Mouse (Mus musculus): ENCODE data around the gene Slc25a11.

Slc25a11 gene

GRCm38 (mm10) chr11:70650322-70651175 is 3.3 kb upstream of the Slc25a11 start:
- no peak for DNase-seq

GRCm38 (mm10) chr11:70649185-70649734 is 2.0 kb upstream of the Slc25a11 start:
- no peak for DNase-seq

DNA sequence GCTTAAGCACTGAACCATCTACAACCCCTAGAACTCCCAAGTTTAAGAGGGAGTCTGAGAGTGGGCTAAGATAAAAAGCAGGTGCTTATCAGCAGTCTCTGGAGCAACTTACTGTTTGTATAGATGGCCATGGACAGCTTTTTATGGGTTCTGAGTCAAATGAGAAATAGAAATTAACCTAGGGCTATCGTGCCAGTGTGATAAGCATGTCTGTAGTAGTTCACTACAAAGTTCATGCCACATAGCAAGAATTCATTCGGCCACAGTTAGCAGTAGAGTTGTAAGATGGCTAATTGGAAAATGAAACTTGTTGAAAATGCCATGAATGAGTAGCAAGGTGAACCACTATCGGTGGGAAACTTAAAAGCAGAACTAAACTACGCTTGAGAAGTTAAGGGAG is 1.2 kb upstream of the Slc25a11 start:
- no peak for DNase-seq

- peak; percentile 25 for DNase-seq
These were observed 589 bp upstream of the Slc25a11 start for GRCm38 (mm10) chr11:70647716-70648420.

DNA sequence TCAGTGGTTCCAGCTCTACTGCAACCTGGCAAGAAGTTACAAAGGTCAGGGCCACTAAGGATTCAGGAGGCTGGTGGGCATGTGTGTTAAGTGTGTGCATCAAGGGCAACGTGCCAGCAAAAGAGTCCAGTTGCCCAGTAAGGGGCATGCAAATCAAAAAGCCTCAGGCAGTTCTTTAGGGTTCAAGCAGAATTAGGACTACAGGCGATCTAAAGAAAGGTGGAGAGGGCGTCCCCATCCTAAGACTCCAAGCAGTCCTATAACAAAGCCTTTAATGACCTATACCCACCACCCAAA is 1.1 kb downstream of the Slc25a11 start:
- DNase-seq = no peak

- no peak for DNase-seq
These were observed 1.6 kb downstream of the Slc25a11 start for GRCm38 (mm10) chr11:70645461-70646258.

- no peak for DNase-seq
These were observed 2.6 kb downstream of the Slc25a11 start for GRCm38 (mm10) chr11:70644564-70645103.

DNA sequence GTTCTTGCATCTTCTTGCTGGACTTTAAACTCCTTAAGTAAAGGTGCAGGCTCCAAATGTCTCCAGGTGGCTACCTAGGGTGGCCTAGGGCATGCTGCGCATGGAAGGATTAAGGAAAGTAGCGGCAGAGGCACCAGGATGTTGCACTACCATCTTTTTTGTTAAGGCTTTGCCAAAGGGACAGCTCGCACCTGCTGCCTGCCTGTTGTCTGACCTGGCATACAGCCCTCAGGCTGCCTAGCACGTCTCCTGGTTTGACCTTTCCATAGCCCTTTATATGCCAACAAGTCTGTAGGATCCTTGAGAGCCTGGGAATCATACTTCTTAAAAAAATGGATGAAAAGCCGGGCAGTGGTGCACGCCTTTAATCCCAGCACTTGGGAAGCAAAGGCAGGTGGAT is 4.2 kb downstream of the Slc25a11 start:
- no peak for DNase-seq

GRCm38 (mm10) chr11:70641241-70641640 is 6.0 kb downstream of the Slc25a11 start:
- DNase-seq = no peak

DNA sequence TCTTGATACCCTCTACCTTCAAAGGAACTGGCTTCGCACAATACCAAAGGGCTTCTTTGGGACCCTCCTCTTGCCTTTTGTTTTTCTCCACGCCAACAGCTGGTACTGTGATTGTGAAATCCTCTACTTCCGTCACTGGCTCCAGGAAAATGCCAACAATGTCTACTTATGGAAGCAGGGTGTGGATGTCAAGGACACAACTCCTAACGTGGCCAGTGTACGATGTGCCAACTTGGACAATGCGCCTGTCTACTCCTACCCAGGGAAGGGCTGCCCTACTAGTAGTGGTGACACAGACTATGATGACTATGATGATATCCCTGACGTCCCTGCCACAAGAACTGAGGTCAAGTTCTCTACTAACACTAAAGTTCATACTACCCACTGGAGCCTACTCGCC is 7.3 kb downstream of the Slc25a11 start:
- no peak for DNase-seq

- no peak for DNase-seq
These were observed 8.5 kb downstream of the Slc25a11 start, which contains the start of gene Gp1ba for GRCm38 (mm10) chr11:70638714-70639278. TSS of gene Gp1ba (plus strand) at chr11:70639122.

- DNase-seq = no peak
These were observed 9.0 kb downstream of the Slc25a11 start for GRCm38 (mm10) chr11:70638293-70638692.

- no peak for DNase-seq
These were observed 9.5 kb downstream of the Slc25a11 start for GRCm38 (mm10) chr11:70637764-70638163.

- DNase-seq = no peak
These were observed 11.7 kb downstream of the Slc25a11 start for GRCm38 (mm10) chr11:70635601-70636000.

DNA sequence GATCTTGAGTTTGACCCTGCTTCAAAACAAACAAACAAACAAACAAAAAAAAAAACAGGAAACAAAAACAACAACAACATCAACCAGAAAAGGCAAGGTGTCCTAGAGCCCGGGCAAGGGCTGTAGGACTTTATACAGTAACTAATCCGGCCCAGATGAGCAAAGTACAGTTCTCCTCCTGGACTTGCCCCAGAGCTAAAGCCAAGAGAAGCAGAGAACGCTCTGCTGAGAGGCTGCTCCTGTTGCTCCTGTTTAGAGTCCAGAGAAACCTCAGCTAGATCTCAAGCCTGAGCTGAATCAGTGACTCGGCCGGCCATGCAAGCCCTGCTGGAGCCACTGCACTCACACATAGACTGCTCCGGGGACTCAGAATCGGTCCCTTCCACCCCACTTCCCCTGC is 17.1 kb downstream of the Slc25a11 start:
- DNase-seq = no peak

GRCm38 (mm10) chr11:70629557-70629956 is 17.7 kb downstream of the Slc25a11 start:
- DNase-seq = peak; percentile 22

- DNase-seq = no peak
These were observed 18.8 kb downstream of the Slc25a11 start for GRCm38 (mm10) chr11:70628431-70628830.

DNA sequence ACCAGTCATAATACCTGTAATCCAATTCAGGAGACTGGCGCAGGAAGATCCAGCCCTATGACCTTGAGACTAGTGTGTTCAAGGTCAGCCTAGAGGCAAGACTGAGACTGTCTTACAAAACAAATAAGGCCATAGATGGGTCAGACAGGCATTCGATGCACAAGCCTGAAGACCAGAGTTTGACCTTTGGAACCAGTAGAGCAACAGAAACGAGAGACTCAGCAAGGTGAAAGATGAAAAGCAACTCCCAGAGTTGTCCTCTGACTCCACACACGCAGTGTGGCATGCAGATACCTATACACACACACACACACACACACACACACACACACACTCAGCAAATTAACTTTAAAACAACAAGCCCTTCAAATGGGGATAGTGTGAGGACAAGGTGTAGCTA is 20.4 kb downstream of the Slc25a11 start:
- DNase-seq = no peak

- DNase-seq = peak; percentile 68
These were observed 21.8 kb downstream of the Slc25a11 start for GRCm38 (mm10) chr11:70625473-70625872.

DNA sequence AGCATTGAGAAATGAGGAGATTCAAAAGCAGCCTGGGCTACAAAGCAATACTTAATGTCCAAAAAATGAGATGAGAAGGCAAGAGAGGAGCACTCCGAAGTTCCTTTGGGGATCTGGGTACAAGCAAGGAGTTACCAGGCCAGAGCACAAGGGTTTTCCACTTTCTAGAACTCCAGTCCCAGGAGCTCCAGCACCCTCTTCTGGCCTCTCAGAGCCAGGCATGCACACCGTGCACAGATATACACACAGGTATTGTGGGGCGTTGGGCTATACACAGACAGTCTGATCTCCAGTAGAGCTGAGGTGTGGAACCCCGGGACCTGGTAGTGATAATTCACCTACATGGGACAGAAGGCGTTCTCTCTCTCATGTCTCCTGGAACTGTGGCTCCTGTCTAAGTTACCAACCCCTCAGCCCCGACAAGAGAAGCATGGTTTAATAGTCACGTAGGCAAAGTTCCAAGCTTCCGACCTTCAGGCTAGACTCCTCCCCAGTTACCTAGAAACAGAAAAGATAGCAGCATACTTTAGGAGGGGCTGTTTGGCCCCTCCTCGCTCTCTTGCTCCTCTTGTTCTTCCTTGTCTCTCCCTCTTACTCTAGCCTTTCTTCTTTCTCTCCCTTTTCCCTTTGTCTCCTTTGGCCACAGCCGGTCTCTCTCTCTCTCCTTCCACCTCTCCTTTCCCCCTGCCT is 24.1 kb downstream of the Slc25a11 start:
- DNase-seq = no peak

DNA sequence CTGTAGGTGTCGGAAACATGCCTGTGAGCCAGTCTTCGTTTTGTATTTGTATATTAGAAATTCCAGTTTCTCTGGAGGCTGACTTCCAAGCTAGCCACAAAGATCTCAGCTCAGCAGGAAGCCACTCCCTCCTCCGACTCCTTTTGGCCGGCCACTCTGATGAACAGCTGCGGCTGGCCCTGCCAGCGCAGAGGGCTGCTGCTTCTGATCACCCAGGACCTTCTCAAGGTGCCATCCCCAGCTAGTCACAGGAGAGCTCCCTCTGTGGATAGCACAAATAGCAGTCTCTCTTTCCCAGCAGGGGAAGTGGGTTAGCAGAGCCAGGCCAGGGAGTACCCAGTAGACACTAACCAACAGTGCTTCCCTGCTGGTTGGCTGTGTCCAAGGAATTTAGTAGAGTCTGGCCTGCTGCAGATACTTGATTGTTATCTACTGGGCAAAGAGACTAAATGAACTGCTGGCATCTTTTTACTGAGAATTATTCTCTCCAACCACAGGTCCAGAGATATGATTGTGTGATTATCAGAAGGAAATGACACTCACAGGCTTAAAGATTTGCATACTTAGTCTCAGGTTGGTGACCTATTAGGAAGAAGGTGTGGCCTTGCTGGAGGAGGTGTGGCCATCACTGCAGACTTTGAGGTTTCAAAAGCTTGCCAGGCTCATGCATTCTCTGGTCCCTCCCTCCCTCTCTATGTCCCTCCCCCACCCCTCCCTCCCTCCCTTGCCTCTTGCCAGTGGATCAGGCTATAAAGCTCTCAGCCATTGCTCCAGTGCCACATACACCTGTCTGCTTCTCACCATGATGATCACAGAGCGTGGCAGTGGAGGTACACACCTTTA is 25.1 kb downstream of the Slc25a11 start:
- no peak for DNase-seq
